Mouse (Mus musculus): ENCODE measurements around the gene Anxa5. TPM values are rescaled to one million over a fixed set of nuclear protein-coding genes. Genes with fewer than 3 reads are reported as not detected.

Gene Anxa5
- polyA plus RNA-seq, 1 experiment from 2014 or later, result 348 TPM

GRCm38 (mm10) chr3:36430360-36430759, 45.3 kb downstream of the Anxa5 start:
- Histone ChIP-seq H3K27ac (ENCODE audit: low read depth) (no peak overlapping the region), H3K9ac (no peak overlapping the region), H3K4me1 (ENCODE audit: insufficient read depth) (no peaks in the 10 kb centered on the region), H3K4me2 (no peak overlapping the region), H3K27me3 (ENCODE audit: insufficient read depth, low read length) (no peaks in the 10 kb centered on the region), H3K9me3 (ENCODE audit: low read depth, low read length) (no peaks in the 10 kb centered on the region), H3K4me3 (ENCODE audit: low read depth, low read length) (no peak overlapping the region), H3K36me3 (ENCODE audit: insufficient read depth) (no peaks in the 10 kb centered on the region)
- no peak for ATAC-seq (ENCODE audit: insufficient read depth)
- 79% methylated on average over 1 of the region's 1 CpGs for WGBS
- TF ChIP-seq CTCF (IDR thresholded peaks at IDR 0.05; ENCODE audit: low read depth), result no peak
- no peak for DNase-seq

- no peak for TF ChIP-seq CTCF (IDR thresholded peaks at IDR 0.05; ENCODE audit: low read depth)
Measured at GRCm38 (mm10) chr3:36427386-36427785, 48.3 kb downstream of the Anxa5 start.

GRCm38 (mm10) chr3:36409456-36409855, 66.2 kb downstream of the Anxa5 start:
- Histone ChIP-seq H3K27ac (ENCODE audit: low read depth) (no peak overlapping the region), H3K4me3 (ENCODE audit: low read depth, low read length) (no peak overlapping the region), H3K27me3 (ENCODE audit: insufficient read depth, low read length) (no peaks in the 10 kb centered on the region), H3K4me2 (no peak overlapping the region), H3K9ac (no peak overlapping the region), H3K36me3 (ENCODE audit: insufficient read depth) (no peaks in the 10 kb centered on the region), H3K9me3 (ENCODE audit: low read depth, low read length) (peaks cover under 1% of the 10 kb centered on the region; the same call in 1 of the 2 replicates), H3K4me1 (ENCODE audit: insufficient read depth) (no peaks in the 10 kb centered on the region)
- WGBS, result 49% methylated on average over 2 of the region's 2 CpGs
- ATAC-seq (ENCODE audit: insufficient read depth) (no peak), DNase-seq (no peak)
- no peak for TF ChIP-seq CTCF (IDR thresholded peaks at IDR 0.05; ENCODE audit: low read depth)

More at GRCm38 (mm10) chr3:36427386-36427785, 48.3 kb downstream of the Anxa5 start:
- Histone ChIP-seq H3K4me2 (no peak overlapping the region), H3K27me3 (ENCODE audit: insufficient read depth, low read length) (no peaks in the 10 kb centered on the region), H3K9ac (no peak overlapping the region), H3K4me3 (ENCODE audit: low read depth, low read length) (no peak overlapping the region), H3K27ac (ENCODE audit: low read depth) (no peak overlapping the region), H3K4me1 (ENCODE audit: insufficient read depth) (no peaks in the 10 kb centered on the region), H3K9me3 (ENCODE audit: low read depth, low read length) (no peaks in the 10 kb centered on the region), H3K36me3 (ENCODE audit: insufficient read depth) (no peaks in the 10 kb centered on the region)
- 92% methylated on average over 8 of the region's 8 CpGs for WGBS
- DNase-seq (no peak), ATAC-seq (ENCODE audit: insufficient read depth) (no peak)

- Histone ChIP-seq H3K9ac (no peak overlapping the region), H3K4me2 (no peak overlapping the region), H3K9me3 (ENCODE audit: low read depth, low read length) (no peaks in the 10 kb centered on the region), H3K27ac (ENCODE audit: low read depth) (no peak overlapping the region), H3K4me3 (ENCODE audit: low read depth, low read length) (no peak overlapping the region), H3K36me3 (ENCODE audit: insufficient read depth) (no peaks in the 10 kb centered on the region), H3K27me3 (ENCODE audit: insufficient read depth, low read length) (no peaks in the 10 kb centered on the region), H3K4me1 (ENCODE audit: insufficient read depth) (no peaks in the 10 kb centered on the region)
- ATAC-seq (ENCODE audit: insufficient read depth), result no peak
- WGBS, result 85% methylated on average over 5 of the region's 5 CpGs
- DNase-seq, result no peak
- no peak for TF ChIP-seq CTCF (IDR thresholded peaks at IDR 0.05; ENCODE audit: low read depth)
Measured at GRCm38 (mm10) chr3:36406967-36407366, 68.7 kb downstream of the Anxa5 start.

GRCm38 (mm10) chr3:36406340-36406739, 69.4 kb downstream of the Anxa5 start:
- Histone ChIP-seq H3K9ac (no peak overlapping the region), H3K4me3 (ENCODE audit: low read depth, low read length) (no peak overlapping the region), H3K4me2 (no peak overlapping the region), H3K27ac (ENCODE audit: low read depth) (no peak overlapping the region), H3K27me3 (ENCODE audit: insufficient read depth, low read length) (no peaks in the 10 kb centered on the region), H3K36me3 (ENCODE audit: insufficient read depth) (no peaks in the 10 kb centered on the region), H3K4me1 (ENCODE audit: insufficient read depth) (no peaks in the 10 kb centered on the region), H3K9me3 (ENCODE audit: low read depth, low read length) (no peaks in the 10 kb centered on the region)
- TF ChIP-seq CTCF (IDR thresholded peaks at IDR 0.05; ENCODE audit: low read depth), result no peak
- peak; percentile 60; the same call in 1 of the 2 replicates for ATAC-seq (ENCODE audit: insufficient read depth)
- peak; percentile 50 for DNase-seq
- WGBS, result 38% methylated on average over 2 of the region's 2 CpGs

- Histone ChIP-seq H3K4me1 (ENCODE audit: insufficient read depth) (no peaks in the 10 kb centered on the region), H3K4me3 (ENCODE audit: low read depth, low read length) (no peak overlapping the region), H3K9me3 (ENCODE audit: low read depth, low read length) (no peaks in the 10 kb centered on the region), H3K27ac (ENCODE audit: low read depth) (no peak overlapping the region), H3K27me3 (ENCODE audit: insufficient read depth, low read length) (no peaks in the 10 kb centered on the region), H3K9ac (no peak overlapping the region), H3K36me3 (ENCODE audit: insufficient read depth) (no peaks in the 10 kb centered on the region), H3K4me2 (no peak overlapping the region)
- whole genome bisulfite sequencing, result 79% methylated on average over 2 of the region's 2 CpGs
- DNase-seq, result no peak
- ATAC-seq (ENCODE audit: insufficient read depth), result no peak
- no peak for TF ChIP-seq CTCF (IDR thresholded peaks at IDR 0.05; ENCODE audit: low read depth)
Measured at GRCm38 (mm10) chr3:36401900-36402299, 73.8 kb downstream of the Anxa5 start.

- Histone ChIP-seq H3K9me3 (ENCODE audit: low read depth, low read length) (no peaks in the 10 kb centered on the region), H3K4me1 (ENCODE audit: insufficient read depth) (no peaks in the 10 kb centered on the region), H3K27ac (ENCODE audit: low read depth) (no peak overlapping the region), H3K27me3 (ENCODE audit: insufficient read depth, low read length) (no peaks in the 10 kb centered on the region), H3K4me3 (ENCODE audit: low read depth, low read length) (no peak overlapping the region), H3K9ac (no peak overlapping the region), H3K4me2 (peak overlapping the region; percentile 46), H3K36me3 (ENCODE audit: insufficient read depth) (no peaks in the 10 kb centered on the region)
- WGBS, result 30% methylated on average over 10 of the region's 10 CpGs
- ATAC-seq (ENCODE audit: insufficient read depth), result peak; percentile 95
- no peak for TF ChIP-seq CTCF (IDR thresholded peaks at IDR 0.05; ENCODE audit: low read depth)
- peak; percentile 90 for DNase-seq
Measured at GRCm38 (mm10) chr3:36400657-36401056, 75.0 kb downstream of the Anxa5 start.

Small RNA genes lying within 50 kb of the gene (microRNA-seq; reads per million reads assigned to microRNA genes)
- not detected for gene Mir7009 (ENCODE audit: borderline number of aligned reads)

Other genes with a start within 250 kb of the Anxa5 start
- gene 1810062G17Rik, start within 50 bp of the Anxa5 start, polyA plus RNA-seq (2014; fragmentation: Nextera tagmentation; extraction: Ambion mirVana), result 3.3 TPM in 2 replicates
- gene Gm11549, start 45.9 kb upstream of the Anxa5 start, polyA plus RNA-seq (2014; fragmentation: Nextera tagmentation; extraction: Ambion mirVana), result 0.12 and 0.16 TPM in 2 replicates
- 64.4 and 72.3 TPM in 2 replicates for gene Exosc9, start 76.7 kb upstream of the Anxa5 start, polyA plus RNA-seq (2014; fragmentation: Nextera tagmentation; extraction: Ambion mirVana)
- 281 and 285 TPM in 2 replicates for gene Ccna2, start 96.3 kb upstream of the Anxa5 start, polyA plus RNA-seq (2014; fragmentation: Nextera tagmentation; extraction: Ambion mirVana)
- gene Bbs7, start 137.6 kb upstream of the Anxa5 start, polyA plus RNA-seq (2014; fragmentation: Nextera tagmentation; extraction: Ambion mirVana), result 19.2 and 19.9 TPM in 2 replicates
- 2.4 and 3.9 TPM in 2 replicates for gene Trpc3, start 214.3 kb upstream of the Anxa5 start, polyA plus RNA-seq (2014; fragmentation: Nextera tagmentation; extraction: Ambion mirVana)